Mouse (Mus musculus): Measurements from ENCODE around the gene Lhfp.

DNA sequence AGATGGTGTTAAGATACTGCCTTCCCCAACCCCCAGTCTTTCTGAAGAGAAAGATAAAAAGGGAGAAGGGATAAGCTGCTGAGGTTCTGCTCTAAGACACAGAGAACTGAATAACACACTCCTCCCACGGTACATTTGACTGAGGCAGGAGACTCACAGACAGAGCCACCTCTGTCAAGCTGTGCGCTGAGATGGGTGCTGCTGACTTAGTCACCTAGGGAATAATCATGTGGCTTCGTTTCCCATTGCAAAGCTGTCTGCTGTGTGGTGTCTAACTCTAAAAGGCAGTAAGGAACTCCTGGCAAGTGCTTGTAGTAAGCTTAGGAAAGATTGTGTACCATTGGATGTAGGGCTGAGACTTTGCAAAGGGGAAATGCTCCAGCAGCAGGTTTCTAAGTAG, 120.6 kb downstream of the Lhfp start:
- no peak for TF ChIP-seq CTCF (IDR thresholded peaks at IDR 0.05; ENCODE audit: borderline replicate concordance, insufficient read depth, low read depth, low read length)
- TF ChIP-seq POLR2A (IDR thresholded peaks at IDR 0.05; ENCODE audit: borderline replicate concordance, insufficient read depth, low read length), result no peak
